Mouse (Mus musculus): Measurements from ENCODE around the gene B4galt5. TPM values are rescaled to one million over a fixed set of nuclear protein-coding genes. Genes with fewer than 3 reads are reported as not detected.

Gene B4galt5
- total RNA-seq, 2 experiments from 2014 or later, result 14.6 to 24.2 TPM

DNA sequence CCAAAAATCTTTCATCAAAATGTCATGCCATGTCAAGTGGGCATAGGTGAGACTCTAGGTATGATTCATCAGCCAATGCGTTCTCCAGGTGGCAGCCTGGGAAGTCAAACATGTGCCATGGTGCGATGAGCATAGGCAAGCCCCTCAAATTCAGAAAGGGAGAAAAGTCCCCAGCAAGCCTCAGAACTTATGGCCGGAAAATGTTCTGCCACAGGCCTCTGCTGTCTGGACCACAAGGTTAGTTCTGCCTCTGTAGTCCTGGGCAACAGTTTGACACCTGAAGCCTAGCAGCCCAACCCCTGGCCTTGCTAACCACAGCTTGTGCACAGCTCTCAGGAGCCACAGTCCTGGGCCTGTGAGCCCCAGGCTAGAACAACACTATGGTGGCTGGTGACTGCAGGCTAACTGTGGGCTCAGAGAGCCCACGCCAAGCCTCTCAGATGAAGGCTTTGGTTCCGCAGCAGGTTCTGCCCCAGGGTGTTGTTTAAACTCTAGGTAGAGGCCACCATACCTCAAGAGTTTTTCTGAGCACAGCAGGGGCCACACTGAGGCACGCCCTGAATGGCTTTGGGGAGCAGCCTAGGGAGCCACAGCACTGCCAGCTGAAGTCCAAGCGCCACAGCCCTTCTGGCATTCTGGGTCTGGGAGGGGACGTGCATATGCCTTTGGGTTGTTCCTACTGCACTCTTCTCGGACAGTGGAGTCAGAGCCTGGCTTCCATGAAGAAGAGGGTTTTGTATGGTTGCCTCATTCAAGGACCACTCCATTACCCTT is 14.5 kb upstream of the B4galt5 start:
- no peak for ATAC-seq (replicated peaks; ENCODE audit: poor library complexity)

DNA sequence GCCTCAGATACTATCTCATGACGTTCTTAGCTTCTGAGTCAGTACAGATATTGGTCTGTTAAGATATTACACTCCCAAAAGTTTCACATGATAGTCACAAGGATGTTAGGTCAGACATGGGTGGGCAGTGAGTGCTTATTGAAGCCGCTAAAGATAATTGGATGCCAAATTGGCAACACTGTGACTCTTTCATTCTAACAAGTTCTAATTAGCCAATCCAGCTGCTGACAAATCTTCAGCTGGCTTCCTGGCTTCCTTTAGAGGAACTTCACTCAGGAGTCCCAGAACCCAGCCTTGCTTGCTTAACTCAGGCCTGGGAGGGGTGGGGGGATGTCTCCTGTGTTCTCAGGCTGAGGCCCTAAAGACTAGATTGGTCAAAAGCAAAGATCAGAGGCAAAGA is 9.5 kb upstream of the B4galt5 start:
- peak; percentile 83 for ATAC-seq (replicated peaks; ENCODE audit: poor library complexity)

DNA sequence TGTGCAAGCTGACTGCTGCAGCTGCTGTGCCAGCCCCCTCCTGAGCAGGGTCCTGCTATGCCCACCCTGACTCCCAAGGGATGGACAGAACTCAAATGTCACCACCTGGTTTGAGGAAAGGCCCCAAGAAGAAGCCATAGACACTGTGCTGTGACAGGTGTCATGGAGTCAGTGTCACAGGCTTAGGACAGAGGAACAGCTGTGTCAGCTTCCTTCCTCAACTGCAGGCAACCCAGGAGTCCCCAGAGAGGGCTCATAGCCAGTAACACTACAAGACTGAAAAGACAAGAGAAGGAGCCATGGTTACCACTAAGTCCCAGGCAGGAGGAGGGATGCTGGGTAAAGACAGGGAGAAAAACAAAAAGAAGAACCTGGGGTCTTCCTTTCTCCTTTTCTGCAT is 7.9 kb upstream of the B4galt5 start:
- ATAC-seq (replicated peaks; ENCODE audit: poor library complexity), result peak; percentile 29; the same call in 1 of the 2 replicates

DNA sequence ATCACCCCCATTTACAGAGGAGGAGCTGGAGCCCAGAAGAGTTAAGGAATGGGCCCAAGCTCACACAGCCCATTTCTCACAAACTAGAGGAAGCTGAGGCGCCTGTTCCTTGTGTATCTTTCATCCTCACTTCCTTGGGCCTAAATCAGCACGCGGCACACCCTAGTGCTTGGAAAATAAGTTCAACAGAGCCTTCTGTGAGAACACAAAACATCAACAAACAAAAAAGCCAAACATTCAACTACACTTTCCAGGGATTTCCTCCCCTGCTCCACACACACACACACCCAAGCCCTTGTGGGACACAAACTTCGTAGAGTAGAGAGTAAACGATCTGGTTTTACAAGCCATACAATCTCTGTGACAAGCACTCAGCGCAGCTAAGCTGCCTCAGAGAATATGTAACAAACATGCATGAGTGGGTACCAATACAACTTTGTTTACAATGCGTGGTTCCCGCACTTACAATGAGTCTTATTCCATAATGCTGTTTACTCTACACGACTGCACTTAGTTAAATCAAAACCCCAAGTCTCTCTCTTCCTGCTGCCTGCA is 5.7 kb upstream of the B4galt5 start:
- ATAC-seq (replicated peaks; ENCODE audit: poor library complexity), result no peak

DNA sequence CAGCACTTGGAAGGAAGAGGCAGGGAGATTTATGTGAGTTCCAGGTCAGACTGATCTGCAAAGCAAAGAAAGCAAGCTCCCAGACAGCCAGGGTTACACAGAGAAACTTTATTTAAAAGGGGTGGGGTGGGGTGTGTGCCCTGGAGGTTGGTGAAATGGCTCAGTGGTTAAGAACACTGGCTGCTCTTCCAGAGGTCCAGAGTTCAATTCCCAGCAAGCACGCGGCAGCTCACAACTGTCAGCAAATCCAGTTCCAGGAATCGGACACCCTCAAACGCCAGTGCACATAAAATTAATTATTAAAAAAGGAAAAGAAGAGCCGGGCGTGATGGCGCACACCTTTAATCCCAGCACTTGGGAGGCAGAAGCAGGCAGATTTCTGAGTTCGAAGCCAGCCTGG is 5.1 kb upstream of the B4galt5 start:
- ATAC-seq (replicated peaks; ENCODE audit: poor library complexity), result no peak

DNA sequence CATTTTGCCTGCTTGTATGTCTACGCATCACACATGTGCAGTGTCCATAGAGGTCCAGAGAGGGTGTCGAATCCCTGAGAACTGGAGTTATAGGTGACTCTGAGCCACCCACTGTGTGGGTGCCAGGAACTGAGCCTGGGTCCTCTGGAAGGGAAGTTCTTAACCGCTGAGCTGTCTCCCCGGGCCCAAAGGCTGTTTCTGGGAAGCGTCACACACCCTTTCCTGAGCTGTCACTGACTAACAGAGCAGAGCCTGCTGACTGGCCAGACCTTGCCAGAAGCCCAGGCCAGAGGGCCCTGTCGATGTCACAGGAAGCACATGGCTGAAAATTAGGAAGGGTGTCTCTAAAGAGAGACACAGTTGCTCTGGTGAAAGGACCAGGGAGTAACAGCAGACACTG is 3.5 kb upstream of the B4galt5 start:
- no peak; the same call in 1 of the 2 replicates for ATAC-seq (replicated peaks; ENCODE audit: poor library complexity)

DNA sequence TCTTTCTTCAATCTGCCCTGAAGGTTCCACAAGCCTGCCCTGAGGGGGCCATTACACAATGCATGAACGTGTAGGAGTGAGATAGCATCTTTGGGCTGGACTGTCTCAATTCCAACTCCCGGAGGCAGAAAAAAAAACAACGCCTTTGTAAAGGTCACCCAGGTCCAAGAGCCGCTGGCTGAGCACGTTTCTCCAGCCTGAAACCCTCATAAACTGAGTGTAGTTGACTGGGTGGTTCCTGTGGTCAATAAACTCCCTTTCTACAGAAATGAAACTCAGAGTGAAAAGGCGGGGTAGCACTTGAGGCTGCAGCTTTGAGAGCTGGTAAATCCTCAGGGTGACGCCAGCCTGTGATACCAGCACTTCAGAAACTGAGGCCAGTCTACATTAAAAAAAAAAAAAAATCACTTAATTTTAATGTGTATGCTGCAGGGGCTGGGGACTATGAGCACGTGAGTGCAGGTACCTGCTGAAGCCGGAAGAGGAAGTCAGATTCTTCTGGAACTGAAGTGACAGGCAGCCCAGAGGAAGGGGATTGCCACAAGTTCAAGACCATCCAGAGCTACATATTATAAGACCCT is 2.5 kb upstream of the B4galt5 start:
- peak; percentile 26 for ATAC-seq (replicated peaks; ENCODE audit: poor library complexity)

DNA sequence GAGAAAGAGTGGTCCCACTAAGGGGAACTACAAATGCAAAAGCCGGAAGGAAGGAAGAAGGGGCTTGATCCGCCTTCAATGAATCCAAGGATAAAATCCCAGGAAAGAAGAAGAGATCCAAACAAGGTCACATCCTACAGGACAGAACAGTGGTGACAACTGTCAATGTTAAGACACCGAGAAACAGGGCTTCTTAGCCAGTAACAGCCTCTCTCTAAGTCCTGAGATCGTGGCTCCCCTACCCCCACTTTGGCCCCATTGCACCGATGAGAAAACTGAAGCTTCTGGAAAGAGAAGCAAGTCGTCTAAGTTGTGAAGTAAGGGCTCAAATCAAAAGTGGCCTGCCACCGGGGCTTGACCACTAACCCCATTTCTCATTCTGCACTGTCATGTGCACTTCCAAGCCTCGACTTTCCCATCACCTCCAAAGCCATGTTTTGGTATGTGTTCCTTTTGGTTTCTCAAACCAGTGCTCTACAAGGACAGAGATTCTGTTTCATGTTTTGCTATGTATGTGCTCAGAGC is 1.2 kb upstream of the B4galt5 start:
- ATAC-seq (replicated peaks; ENCODE audit: poor library complexity), result no peak

DNA sequence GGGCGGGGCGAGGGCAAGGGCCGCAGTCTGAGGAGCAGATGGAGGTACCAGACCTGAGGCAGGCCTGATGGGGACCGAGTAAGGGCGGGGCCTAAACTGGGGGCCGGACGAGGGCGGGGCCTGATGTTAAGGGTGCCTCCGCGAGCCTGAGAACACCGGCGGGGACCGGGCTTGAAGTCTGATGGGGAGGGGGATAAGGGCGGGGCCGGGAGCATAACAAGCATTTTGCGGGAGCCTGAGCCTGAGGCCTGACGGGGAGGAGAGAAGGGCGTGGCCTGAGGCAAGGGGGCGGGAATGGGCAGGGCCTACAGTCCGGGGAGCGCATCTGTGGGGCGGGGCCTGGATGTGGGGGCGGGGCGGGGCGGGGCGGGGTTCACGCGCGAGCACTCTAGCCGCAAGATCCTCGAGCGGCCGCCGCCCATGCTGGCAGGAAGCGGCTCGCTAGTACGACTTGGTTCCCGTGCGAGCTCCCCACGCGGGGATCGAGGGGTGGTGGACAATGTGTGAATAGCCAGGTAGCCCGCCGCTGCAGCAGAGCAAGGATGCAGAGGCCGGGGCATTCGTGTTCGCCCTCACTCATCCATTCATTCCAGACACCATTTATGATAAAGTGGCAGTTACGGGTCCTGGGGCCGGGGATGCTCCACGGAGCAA is 427 bp upstream of the B4galt5 start:
- ATAC-seq (replicated peaks; ENCODE audit: poor library complexity), result peak; percentile 82

DNA sequence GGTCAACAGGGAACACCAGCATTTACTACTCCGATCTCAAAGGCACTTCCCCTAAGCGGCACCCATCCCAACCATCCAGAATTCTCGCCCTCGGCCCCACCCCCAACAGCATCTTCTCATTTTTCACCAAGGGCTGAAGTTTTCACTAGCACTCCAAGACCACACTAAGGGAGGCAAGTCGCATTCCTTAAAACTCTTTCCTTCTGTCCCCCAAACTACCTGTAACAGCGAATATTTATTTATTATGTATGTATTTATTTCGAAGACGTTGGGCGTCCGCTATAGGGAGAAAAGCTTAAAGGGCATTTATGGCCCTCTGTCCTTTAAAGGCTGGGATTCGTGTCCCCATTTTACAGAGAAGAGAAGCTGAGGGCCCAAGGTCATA is 1.0 kb downstream of the B4galt5 start:
- ATAC-seq (replicated peaks; ENCODE audit: poor library complexity), result no peak

DNA sequence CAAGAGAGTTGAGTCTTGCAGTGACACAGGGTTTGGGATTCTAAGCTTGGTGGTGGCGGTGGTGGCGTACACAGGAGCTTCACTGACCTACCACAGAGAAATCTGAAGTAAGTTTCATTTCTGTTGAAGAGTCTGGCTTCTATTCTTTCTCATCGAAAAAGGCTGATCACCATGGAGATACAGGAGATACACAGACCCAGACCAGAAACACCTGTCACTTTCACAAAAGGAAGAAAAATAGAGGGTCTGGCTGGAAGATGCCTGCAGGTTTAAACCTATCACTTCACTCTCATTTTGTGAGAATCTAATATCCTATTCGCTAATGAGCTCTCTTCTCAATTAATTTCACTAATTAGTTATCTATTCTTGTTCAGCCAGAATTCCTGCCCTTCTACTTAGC is 1.6 kb downstream of the B4galt5 start:
- ATAC-seq (replicated peaks; ENCODE audit: poor library complexity), result no peak

DNA sequence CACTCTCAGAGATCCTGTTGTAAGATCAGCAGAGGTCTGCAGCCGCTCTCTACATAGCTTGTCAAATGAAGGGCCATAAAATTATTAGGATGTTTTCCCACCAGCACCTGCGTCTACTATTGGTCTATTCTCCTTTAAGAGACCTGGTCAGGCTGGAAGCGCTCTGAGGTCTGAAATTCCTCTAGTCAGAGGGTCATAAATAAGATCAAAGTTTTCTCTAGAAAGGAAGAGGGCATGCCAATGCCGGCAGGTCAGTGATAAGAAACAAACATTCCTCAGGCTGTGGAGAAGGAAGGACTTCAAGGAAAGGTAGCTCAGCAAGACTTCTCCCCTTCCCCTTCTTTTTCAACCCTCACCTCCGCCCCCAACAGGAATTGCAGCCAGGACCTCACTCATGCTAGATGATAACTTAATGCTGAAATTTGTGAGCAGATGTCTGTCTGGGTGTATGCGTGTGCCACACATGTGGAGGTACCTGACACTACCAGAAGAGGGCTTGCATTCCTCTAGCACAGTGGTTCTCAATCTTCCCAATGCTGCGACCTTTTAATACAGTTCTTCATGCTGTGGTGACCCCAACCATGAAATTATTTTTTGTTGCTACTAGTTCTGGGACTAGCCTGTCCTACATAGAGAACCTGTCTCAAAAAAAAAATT is 3.3 kb downstream of the B4galt5 start:
- no peak for ATAC-seq (replicated peaks; ENCODE audit: poor library complexity)

DNA sequence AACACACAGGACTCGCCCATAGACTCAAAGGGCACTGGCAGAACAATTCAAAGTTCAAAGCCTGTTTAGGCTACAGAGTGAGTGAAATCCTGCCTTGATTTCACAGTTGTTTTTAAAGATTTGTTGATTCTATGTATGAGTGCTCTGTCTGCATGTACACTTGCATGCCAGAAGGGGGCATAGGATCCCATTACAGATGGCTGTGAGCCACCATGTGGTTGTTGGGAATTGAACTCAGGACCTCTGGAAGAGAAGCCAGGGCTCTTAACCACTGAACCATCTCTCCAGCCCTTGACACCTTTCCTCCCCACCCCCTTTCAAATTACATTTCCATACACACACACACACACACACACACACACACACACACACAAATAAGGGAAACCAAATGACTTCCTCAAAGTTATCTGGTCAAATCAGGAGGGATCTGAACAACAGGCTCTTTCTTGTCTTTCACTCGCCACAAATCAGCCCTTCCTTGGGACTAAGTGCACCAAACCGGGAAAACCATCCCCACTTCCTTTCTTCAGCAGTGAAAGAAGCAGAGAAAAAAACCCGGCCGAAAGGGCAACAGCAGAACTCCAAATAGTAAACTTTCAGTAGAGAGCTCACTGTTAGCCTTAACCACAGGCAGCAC is 4.0 kb downstream of the B4galt5 start:
- ATAC-seq (replicated peaks; ENCODE audit: poor library complexity), result no peak

DNA sequence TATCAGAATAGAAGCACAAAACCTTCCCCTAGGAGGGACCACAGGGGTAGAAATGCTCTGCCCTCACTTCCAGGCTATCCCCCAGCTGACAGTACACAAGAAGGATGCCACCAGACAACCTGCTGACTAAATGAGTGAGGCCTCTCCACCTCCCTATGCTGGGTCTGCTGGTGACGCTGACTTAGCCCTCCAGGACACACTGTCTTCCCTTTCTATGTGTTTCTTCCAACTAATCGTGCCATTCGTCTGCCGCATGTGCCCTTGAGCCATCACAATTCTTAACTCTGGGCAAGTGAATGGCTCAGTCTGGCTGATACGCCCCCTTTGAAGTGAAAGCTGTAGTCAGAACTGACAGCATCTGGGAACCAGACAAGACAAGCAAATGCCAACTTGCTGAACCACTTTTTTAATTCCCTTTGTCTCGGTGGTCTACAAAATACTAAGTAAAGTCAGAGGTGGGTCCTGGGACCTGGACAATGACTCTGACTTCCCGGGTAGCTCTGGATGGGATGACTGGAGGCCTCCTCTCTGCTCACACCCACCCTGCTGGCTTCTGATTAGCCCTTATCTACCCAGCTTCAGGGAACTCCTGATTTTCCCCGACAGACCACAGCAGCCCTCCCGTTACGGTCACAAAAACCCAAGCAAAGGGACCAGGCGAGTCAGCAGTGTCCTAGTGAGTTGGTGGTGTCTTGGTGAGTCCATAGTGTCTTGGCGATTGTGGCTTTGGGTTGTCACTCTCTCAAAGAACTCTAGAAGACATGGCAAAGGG is 5.4 kb downstream of the B4galt5 start:
- peak; percentile 78 for ATAC-seq (replicated peaks; ENCODE audit: poor library complexity)

DNA sequence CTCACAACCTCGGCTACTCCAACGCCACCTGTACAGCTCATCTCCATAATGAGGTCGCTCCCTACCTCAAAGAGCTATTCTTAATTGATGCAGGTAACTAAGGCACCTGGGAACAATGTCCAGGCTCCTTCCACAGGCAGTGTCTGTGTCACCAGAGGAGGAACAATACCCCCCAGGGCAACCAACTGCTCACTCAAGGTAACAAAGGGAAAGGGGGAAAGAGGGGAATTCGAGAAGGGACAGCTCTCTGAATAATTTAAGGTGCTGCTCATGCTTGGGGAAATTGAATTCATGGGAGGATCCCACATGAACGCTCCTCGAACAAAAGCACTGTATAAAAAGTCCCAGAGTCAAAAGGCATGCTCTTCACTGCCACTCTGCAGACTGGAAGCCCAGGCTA is 6.1 kb downstream of the B4galt5 start:
- no peak for ATAC-seq (replicated peaks; ENCODE audit: poor library complexity)

DNA sequence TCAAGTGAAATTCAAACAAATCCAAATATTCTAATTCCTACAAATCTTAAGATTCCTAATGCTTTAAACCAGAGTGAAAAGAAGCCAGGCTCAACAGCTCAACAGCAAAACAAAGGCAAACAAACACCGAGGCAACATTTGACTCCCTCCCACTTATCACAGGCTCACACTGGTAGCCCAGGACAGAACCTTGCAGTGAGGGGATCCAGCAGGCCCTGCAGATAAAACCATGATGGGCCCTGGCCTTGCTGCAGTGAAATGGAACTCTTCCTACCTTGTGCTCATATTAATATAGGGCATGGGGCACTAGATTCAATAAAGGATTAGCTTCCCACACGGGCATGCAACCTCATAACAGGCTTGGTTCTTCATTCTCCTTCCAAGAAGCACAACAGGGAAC is 11.4 kb downstream of the B4galt5 start:
- peak; percentile 37 for ATAC-seq (replicated peaks; ENCODE audit: poor library complexity)

DNA sequence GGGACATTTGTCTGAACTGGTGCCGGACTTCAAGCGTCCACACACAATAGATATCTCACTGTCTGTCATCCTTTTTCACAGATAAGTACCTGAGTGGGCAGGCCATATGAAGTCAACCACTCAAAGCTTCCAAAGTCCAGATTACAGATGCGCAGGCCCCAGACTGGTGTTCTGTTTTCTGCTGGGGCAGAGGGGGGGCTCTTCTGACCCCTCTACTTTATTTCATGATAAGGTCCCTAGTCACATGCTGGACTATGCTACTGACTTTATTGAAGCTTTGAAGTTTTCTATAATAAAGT is 11.8 kb downstream of the B4galt5 start:
- ATAC-seq (replicated peaks; ENCODE audit: poor library complexity), result no peak

DNA sequence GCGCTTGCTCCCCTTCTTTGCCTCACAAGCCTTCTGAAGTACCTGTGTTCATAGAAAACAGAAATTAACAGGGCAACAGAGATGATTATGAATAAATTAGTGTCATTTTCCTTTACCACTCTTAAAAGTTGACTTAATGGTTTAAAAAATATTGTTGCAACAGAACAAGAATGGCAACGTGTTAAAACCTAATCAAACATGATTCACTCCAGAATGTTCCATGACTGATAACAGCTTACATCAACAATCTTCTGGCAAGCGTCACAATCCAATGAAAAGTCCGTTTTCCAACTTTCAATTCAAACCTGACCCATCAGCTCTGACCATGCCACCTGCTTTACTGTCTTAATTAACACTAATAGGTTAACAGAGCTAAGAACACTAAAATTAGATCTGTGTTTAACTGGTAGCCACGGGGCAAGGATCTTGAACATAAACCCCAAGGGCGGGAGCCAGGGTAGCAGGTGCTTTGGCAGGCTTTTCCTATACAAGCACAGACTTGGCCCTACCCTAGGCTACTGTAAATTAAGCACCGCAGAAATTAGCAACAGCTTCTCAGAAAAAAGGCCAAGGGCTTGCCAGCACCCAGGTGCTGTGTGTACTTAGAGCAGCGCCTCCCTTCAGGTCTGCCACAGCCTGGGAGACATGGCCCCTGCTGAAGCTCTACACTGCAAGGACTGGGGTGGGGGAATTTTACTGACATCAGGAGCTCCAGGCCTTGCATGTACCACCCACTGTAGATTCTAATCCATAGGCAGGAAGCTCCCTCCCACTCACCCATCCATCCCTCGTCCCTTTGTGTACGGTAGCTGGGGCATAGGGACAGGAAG is 12.4 kb downstream of the B4galt5 start:
- ATAC-seq (replicated peaks; ENCODE audit: poor library complexity), result no peak

DNA sequence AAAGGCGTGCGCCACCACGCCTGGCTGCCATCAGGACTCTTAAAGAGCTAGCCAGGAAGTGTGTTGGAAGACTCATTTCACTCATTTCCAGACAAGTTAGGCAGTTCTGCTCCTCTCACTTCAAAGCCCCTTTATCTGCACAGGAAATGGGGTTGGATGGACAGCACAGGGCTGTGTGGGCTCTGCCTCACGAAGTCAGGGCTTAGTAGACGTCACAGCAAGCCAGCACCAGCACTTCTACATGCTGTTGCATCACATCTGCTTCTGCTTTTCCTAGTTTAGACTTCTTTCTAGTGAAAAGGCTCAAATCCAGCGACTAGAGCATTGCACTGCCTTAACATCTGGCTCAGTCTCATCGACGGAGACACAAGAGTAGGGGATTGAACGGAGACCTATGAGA is 13.9 kb downstream of the B4galt5 start:
- peak; percentile 92 for ATAC-seq (replicated peaks; ENCODE audit: poor library complexity)

Measured in megakaryocyte progenitor cell, adult 5-6 weeks (primary cell).